Mouse (Mus musculus): ENCODE data around the gene Tmem223. TPM values are rescaled to one million over a fixed set of nuclear protein-coding genes. Genes with fewer than 3 reads are reported as not detected.
"Not testable (repeated sequence)": the region's sequence is repeated elsewhere in the genome, so short reads cannot be mapped to it uniquely, and the experiment has no call there.

The Tmem223 gene
- total and polyA plus RNA-seq, 2 experiments from 2014 or later: 214 to 306 TPM

DNA sequence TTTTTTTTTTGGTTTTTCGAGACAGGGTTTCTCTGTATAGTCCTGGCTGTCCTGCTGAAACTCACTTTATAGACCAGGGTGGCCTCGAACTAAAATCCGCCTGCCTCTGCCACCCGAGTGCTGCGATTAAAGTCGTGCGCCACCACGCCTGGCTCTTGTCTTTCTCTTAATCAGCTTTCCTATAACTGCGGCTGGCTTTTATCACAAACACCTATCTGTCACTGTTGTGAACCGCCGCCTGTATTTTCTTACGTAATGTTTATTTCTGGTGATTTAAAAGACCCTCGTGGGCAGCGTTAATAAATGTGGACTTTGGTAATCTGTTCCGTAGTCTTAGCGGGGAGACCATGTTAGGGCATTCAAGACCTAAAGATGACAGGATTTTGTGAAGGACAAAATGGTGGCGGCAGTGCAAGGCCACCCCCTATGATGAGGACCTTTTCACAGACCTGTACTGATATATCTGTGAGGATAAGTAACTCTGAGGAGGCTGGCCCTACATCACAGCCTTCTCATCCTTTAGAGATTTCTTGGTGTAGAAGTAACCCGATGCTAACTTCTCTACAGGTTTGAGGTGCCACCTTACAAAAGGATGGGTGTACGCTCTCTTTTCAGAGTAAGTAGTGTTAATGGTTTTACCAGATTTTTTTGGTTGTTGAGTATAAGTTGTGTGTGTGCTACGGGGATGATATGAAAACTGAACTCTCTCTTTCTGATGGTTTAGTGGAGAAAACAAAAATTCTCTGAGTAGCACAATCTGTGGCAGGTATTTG lies 47.0 kb upstream of the Tmem223 start:
- under 1% methylated on average over 20 of the region's 20 CpGs for WGBS
- peak overlapping the region; percentile 96 for H3K27ac ChIP-seq (ENCODE audit: low read depth)
- H3K36me3 ChIP-seq (replicated peaks; ENCODE audit: control insufficient read depth, insufficient read depth, low read length): peaks cover 30% of the 10 kb centered on the region
- no peaks in the 10 kb centered on the region for H3K27me3 ChIP-seq (ENCODE audit: control insufficient read depth, insufficient read depth, low read length)
- H3K4me1 ChIP-seq (ENCODE audit: control insufficient read depth, insufficient read depth): peaks cover 22% of the 10 kb centered on the region
- H3K9me3 ChIP-seq (replicated peaks; ENCODE audit: control insufficient read depth, low read length): no peaks in the 10 kb centered on the region
- H3K4me3 ChIP-seq (ENCODE audit: low read depth, low read length): peak overlapping the region; percentile 96
- peak overlapping the region; percentile 95 for H3K9ac ChIP-seq (replicated peaks; ENCODE audit: low read depth, low read length)
- DNase-seq (ENCODE audit: low spot score) (no peak), ATAC-seq (ENCODE audit: insufficient read depth, low read depth) (no peak)
- TF ChIP-seq EP300 (IDR thresholded peaks at IDR 0.05; ENCODE audit: low read depth): peak; percentile 1; the same call in 1 of the 2 replicates
- TF ChIP-seq CTCF (IDR thresholded peaks at IDR 0.05; ENCODE audit: low read depth): no peak
- peak overlapping the region; percentile 82 for H3K4me2 ChIP-seq (ENCODE audit: low read depth, low read length)

DNA sequence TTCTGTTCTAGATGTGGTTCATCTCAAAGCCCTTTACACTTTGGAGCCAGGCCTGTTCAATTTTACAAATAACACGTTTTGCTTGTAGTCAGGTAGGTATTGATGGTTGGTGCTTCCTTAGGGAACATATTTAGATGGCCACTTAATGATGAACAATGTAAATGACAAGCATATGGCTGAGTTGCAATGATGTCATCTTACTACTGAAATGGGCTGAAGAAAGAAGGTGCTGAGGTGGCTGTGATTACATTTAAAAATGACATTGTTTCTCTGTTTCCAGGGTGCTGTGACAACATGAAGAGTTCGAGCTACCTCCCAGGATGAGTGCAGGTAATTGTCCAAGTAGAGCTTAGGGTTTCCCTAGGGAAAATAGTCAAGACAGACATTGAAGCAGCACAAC lies 46.4 kb upstream of the Tmem223 start:
- DNase-seq (ENCODE audit: low spot score) (no peak), ATAC-seq (ENCODE audit: insufficient read depth, low read depth) (no peak)
- Histone ChIP-seq H3K9me3 (replicated peaks; ENCODE audit: control insufficient read depth, low read length) (no peaks in the 10 kb centered on the region), H3K27ac (ENCODE audit: low read depth) (peak overlapping the region; percentile 96), H3K36me3 (replicated peaks; ENCODE audit: control insufficient read depth, insufficient read depth, low read length) (peaks cover 30% of the 10 kb centered on the region), H3K27me3 (ENCODE audit: control insufficient read depth, insufficient read depth, low read length) (no peaks in the 10 kb centered on the region), H3K4me2 (ENCODE audit: low read depth, low read length) (peak overlapping the region; percentile 82), H3K4me3 (ENCODE audit: low read depth, low read length) (peak overlapping the region; percentile 96), H3K4me1 (ENCODE audit: control insufficient read depth, insufficient read depth) (peaks cover 22% of the 10 kb centered on the region), H3K9ac (replicated peaks; ENCODE audit: low read depth, low read length) (peak overlapping the region; percentile 95)
- 2% methylated on average over 2 of the region's 2 CpGs for WGBS
- TF ChIP-seq EP300 (IDR thresholded peaks at IDR 0.05; ENCODE audit: low read depth) (no peak), CTCF (IDR thresholded peaks at IDR 0.05; ENCODE audit: low read depth) (no peak)

DNA sequence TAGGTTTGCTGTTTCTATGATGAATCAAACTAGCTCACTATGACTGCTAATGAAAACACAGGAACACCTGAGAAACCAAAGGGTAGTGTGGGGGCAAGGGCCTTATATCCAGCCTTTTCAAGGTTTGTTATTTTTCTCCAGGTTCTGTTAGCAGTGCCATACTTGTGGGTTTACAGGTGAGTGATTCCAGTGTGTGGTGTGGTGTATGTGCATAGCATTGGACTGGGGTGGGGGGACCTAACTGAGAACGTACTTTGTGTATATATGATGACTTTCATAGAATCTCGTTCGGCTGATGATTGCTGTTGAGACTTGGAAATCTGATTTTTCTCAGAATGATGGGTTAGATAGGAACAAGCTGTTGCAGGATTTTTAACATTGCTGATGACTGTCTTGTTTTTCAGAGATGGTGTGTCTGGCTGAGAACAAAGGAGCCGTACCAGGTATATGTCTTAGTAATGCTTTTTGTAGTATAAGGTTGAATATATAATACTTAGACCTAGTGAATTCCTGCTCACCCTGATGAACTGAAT lies 45.6 kb upstream of the Tmem223 start:
- Histone ChIP-seq H3K9ac (replicated peaks; ENCODE audit: low read depth, low read length) (peak overlapping the region; percentile 95; the same call in 1 of the 2 replicates), H3K36me3 (replicated peaks; ENCODE audit: control insufficient read depth, insufficient read depth, low read length) (peaks cover 30% of the 10 kb centered on the region), H3K27ac (ENCODE audit: low read depth) (no peak overlapping the region), H3K9me3 (replicated peaks; ENCODE audit: control insufficient read depth, low read length) (no peaks in the 10 kb centered on the region), H3K4me2 (ENCODE audit: low read depth, low read length) (peak overlapping the region; percentile 82), H3K4me3 (ENCODE audit: low read depth, low read length) (peak overlapping the region; percentile 96; the same call in 1 of the 2 replicates), H3K4me1 (ENCODE audit: control insufficient read depth, insufficient read depth) (peaks cover 22% of the 10 kb centered on the region), H3K27me3 (ENCODE audit: control insufficient read depth, insufficient read depth, low read length) (no peaks in the 10 kb centered on the region)
- ATAC-seq (ENCODE audit: insufficient read depth, low read depth) (no peak), DNase-seq (ENCODE audit: low spot score) (no peak)
- 67% methylated on average over 4 of the region's 4 CpGs for WGBS
- no peak for TF ChIP-seq CTCF (IDR thresholded peaks at IDR 0.05; ENCODE audit: low read depth)
- TF ChIP-seq EP300 (IDR thresholded peaks at IDR 0.05; ENCODE audit: low read depth): no peak

DNA sequence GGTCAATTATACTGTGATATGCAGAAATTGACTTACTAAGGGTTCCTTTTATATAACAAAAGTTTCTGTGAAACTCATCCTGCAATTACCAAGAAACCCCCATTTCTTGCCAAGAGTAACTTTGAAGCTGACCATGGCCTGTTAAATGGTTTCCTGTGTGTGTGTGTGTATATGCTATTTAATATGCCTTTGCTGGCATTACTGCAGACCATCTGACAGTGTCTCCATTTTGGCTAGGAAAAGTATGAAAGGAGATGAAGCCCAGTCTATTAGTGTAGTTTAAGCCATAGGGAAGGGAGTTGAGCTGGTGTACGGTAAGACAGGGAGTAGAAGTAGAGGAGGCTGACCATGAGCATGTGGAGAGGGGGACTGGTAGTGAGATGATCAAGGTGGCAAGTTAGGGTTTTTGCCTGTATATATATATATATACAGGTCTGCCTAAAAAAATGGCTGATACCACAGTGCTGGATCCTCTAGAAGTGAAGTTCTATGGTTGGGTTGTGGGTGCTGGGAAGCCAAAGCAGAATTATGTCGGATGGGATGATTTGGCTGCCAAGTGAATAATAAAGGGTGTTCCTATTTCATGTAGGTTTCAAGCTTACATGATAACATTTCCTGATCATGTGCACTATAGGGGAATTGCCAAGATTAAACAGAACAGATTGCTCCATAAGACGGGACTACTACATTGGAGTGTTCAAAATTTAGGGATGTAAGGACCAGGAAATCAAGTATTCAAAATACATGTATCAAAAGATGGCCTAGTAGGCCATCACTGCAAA lies 44.0 kb upstream of the Tmem223 start:
- peaks cover 22% of the 10 kb centered on the region for H3K4me1 ChIP-seq (ENCODE audit: control insufficient read depth, insufficient read depth)
- peaks cover 30% of the 10 kb centered on the region for H3K36me3 ChIP-seq (replicated peaks; ENCODE audit: control insufficient read depth, insufficient read depth, low read length)
- DNase-seq (ENCODE audit: low spot score) (no peak), ATAC-seq (ENCODE audit: insufficient read depth, low read depth) (no peak)
- no peak overlapping the region for H3K4me3 ChIP-seq (ENCODE audit: low read depth, low read length)
- no peak overlapping the region for H3K27ac ChIP-seq (ENCODE audit: low read depth)
- H3K9me3 ChIP-seq (replicated peaks; ENCODE audit: control insufficient read depth, low read length): no peaks in the 10 kb centered on the region
- WGBS: 44% methylated on average over 3 of the region's 3 CpGs
- no peak overlapping the region for H3K9ac ChIP-seq (replicated peaks; ENCODE audit: low read depth, low read length)
- H3K27me3 ChIP-seq (ENCODE audit: control insufficient read depth, insufficient read depth, low read length): no peaks in the 10 kb centered on the region
- TF ChIP-seq EP300 (IDR thresholded peaks at IDR 0.05; ENCODE audit: low read depth) (no peak), CTCF (IDR thresholded peaks at IDR 0.05; ENCODE audit: low read depth) (no peak)
- no peak overlapping the region for H3K4me2 ChIP-seq (ENCODE audit: low read depth, low read length)

DNA sequence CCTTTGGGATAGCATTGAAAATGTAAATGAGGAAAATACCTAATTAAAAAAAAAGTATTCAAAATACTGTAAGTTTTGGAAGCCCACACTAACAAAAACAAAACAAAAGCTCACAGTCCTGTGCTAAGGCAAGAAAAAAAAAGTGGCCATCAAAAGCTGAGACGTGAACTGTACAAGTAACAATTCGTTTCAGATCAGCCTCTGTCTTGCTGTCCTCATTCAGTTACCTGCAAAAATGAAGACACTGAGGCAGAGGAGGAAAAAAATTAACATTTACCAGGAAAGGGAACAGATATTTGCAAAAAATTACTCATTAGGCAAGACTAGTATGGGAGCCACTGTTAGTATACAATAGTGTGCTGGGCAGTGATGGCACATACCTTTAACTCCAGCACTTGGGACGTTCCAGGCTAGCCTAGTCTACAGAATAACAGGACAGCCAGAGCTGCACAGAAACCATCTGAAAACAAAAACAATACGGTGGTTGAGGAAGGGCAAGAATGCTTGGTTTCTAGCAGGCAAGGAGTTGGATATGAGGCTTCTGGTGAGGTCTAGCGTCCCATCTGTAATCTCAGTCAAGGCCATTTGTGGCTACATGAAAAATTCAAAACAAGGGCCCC lies 43.2 kb upstream of the Tmem223 start:
- Histone ChIP-seq H3K4me1 (ENCODE audit: control insufficient read depth, insufficient read depth) (peaks cover 14% of the 10 kb centered on the region; the same call in 1 of the 2 replicates), H3K4me2 (ENCODE audit: low read depth, low read length) (no peak overlapping the region), H3K9ac (replicated peaks; ENCODE audit: low read depth, low read length) (no peak overlapping the region), H3K27ac (ENCODE audit: low read depth) (no peak overlapping the region), H3K36me3 (replicated peaks; ENCODE audit: control insufficient read depth, insufficient read depth, low read length) (peaks cover 30% of the 10 kb centered on the region), H3K9me3 (replicated peaks; ENCODE audit: control insufficient read depth, low read length) (no peaks in the 10 kb centered on the region), H3K27me3 (ENCODE audit: control insufficient read depth, insufficient read depth, low read length) (no peaks in the 10 kb centered on the region), H3K4me3 (ENCODE audit: low read depth, low read length) (no peak overlapping the region)
- TF ChIP-seq CTCF (IDR thresholded peaks at IDR 0.05; ENCODE audit: low read depth) (no peak), EP300 (IDR thresholded peaks at IDR 0.05; ENCODE audit: low read depth) (no peak)
- DNase-seq (ENCODE audit: low spot score): no peak
- 23% methylated on average over 5 of the region's 5 CpGs for WGBS
- no peak for ATAC-seq (ENCODE audit: insufficient read depth, low read depth)

DNA sequence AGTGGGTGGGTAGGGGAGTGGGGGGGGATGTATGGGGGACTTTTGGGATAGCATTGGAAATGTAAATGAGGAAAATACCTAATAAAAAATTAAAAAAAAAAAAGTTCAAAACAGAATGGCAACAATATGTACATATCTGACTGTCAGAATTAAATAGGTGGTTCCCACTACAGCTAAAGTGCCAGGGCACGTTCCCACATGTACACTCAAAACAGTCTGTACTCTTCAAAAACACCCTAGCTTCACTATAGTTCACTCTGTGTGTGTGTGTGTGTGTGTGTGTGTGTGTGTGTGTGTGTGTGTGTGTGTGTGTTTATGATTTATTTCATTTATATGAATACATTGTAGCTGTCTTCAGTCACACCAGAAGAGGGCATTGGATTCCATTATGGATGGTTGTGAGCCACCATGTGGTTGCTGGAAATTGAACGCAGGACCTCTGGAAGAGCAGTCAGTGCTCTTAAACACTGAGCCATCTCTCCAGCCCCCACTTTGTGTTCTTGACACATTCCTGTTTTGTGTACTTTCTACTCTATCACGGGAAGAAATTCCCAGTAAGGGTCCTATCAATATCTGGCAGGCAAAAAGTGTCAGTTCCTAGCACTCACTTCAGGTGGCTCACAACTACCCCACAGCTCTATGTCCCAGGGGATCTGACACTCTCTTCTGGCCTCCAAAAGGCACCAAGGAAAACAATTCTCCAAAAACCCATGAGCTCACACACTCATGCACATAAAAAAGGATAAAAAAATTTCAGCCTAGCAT lies 42.3 kb upstream of the Tmem223 start:
- WGBS: 40% methylated on average over 3 of the region's 3 CpGs
- not testable (repeated sequence) for H3K9me3 ChIP-seq (replicated peaks; ENCODE audit: control insufficient read depth, low read length); DNase-seq (ENCODE audit: low spot score); H3K4me3 ChIP-seq (ENCODE audit: low read depth, low read length); H3K9ac ChIP-seq (replicated peaks; ENCODE audit: low read depth, low read length); ATAC-seq (ENCODE audit: insufficient read depth, low read depth); H3K27me3 ChIP-seq (ENCODE audit: control insufficient read depth, insufficient read depth, low read length); H3K4me2 ChIP-seq (ENCODE audit: low read depth, low read length); H3K27ac ChIP-seq (ENCODE audit: low read depth)
- peaks cover 30% of the 10 kb centered on the region for H3K36me3 ChIP-seq (replicated peaks; ENCODE audit: control insufficient read depth, insufficient read depth, low read length)
- peaks cover 14% of the 10 kb centered on the region; the same call in 1 of the 2 replicates for H3K4me1 ChIP-seq (ENCODE audit: control insufficient read depth, insufficient read depth)
